Mouse (Mus musculus) ovary, postnatal 36 days (tissue): ENCODE measurements around the gene Car4.

Experiments used
- DNase-seq: peaks from one replicate; pipeline ENCODE4 v3.0.0; 2022; ENCODE audit warnings: low spot score, mixed read lengths

The Car4 gene

GRCm38 (mm10) chr11:84958271-84958630 is 665 bp downstream of the Car4 start:
- DNase-seq, result no peak

- no peak for DNase-seq
Observed at GRCm38 (mm10) chr11:84959181-84959580, 1.6 kb downstream of the Car4 start.

- DNase-seq, result peak; percentile 14
Observed at GRCm38 (mm10) chr11:84959701-84960181, 2.2 kb downstream of the Car4 start.

DNA sequence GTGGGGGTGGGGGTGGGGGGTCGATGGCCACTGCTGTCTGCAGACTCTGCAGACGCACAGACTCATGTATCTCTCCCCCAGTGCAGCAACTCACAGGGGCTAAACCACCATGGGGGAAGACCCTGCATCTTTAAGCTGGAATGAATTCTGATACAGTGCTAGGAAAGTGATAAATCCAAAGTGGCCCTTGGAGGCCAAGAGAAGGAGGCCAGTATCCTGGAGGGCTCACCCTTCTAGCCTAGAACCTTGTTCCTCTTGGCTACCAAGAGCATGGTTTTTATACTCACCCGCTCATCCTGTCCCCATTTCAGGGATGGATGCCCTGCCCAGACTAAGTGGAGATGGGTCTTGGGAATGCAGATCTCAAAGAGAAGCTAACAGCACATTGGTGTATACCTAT is 2.7 kb downstream of the Car4 start:
- no peak for DNase-seq

GRCm38 (mm10) chr11:84960780-84961179 is 3.2 kb downstream of the Car4 start:
- no peak for DNase-seq

DNA sequence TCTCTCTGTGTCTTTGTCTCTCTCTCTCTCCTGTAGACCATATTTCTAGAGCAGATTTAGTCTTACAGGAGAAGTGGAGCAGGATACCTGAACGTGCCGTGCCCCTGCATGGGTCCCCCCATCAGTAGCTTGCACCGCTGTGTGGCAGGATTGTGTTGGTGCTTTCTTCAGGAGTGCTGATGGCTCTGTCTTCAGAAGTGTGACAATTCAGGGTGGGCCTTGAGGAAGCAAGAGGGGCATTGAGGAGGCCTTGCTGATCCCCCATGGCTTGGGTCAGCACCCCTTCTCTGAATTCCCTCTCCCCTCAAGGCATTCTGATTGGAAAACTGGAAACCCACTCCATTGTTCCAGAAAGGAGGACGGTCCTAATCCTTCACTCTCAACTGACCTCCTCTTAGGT is 4.0 kb downstream of the Car4 start:
- DNase-seq, result no peak

DNA sequence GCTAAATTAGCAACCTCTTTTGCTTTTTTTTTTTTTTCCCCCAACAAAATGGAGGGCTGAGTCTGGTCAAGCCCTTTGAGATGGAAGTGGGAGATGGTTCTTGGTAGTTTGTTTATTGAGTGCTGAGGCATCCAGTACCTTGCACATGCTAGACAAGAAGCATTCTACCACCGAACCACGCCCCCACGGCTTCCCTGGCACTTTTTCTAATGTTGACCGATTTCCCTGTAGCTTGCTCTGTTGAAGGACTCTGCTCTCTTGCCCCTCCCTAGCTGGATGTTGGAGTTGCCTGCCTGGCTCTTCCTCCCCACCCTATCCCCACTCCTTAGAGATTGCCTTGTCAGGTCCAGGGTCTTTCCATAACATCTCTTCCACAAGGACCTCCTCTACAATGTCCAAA is 5.0 kb downstream of the Car4 start:
- no peak for DNase-seq

GRCm38 (mm10) chr11:84963556-84963955 is 6.0 kb downstream of the Car4 start:
- no peak for DNase-seq

DNA sequence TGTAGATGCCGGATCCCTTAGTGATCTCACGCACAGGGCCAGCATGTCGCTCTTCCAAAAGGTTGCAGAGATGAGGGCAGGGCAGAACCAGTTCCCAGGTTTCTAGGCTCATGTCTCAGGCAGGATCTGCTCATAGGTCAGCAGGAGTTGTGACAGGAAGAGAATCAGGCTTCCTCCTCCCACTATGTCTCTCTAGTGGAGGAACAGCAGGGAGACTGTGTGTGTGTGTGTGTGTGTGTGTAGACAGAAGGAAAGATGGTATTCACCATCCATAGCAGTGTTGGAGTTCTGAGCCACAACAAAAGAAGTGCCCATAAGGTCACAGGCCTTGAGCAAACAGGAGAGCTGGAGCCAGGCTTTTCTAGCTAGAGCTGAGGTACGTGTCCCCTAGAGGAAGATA is 9.1 kb downstream of the Car4 start:
- DNase-seq, result no peak

- DNase-seq, result no peak
Observed at GRCm38 (mm10) chr11:84967113-84967512, 9.5 kb downstream of the Car4 start.

GRCm38 (mm10) chr11:84968309-84968708 is 10.7 kb downstream of the Car4 start:
- DNase-seq, result no peak

GRCm38 (mm10) chr11:84968775-84969174 is 11.2 kb downstream of the Car4 start:
- peak; percentile 18 for DNase-seq

DNA sequence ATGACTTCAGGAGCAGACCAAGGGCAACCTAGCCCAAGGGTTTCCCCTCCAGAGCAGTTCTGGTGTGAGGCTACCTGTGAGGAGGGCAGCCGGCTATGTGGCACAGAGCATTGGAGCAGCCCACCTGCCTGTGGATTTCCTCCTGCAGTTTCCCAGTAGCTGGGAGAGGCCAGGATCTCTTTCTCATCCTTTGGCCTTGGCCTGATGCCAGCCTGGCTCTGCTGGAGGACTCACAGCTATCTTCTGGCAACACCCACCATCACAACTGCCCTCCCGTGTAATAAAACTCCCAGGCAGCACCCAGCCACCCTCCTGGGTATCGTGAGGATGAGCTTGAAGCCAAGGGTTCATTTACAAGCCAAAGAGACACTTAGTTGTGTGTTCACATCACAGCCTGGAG is 14.5 kb downstream of the Car4 start:
- DNase-seq, result peak; percentile 69

DNA sequence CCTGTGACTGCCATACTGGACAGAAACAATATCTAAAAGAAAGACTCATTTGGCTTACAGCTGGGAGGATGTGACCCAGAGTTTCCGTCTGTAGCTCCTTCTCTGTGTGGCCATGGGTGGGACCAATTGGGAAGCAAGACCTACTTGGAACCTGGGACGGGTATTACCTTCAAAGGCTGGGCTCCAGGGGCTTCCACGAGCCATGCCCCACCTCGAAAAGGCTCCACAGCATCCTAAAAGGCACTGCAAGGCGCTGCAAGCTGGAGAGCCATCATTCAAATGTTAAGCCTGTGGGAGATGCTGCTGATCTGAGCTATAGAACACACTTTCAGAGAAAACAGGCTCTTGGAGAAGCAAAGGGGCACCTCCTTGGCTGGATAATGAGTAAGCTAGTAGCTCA is 16.1 kb downstream of the Car4 start:
- DNase-seq, result no peak

DNA sequence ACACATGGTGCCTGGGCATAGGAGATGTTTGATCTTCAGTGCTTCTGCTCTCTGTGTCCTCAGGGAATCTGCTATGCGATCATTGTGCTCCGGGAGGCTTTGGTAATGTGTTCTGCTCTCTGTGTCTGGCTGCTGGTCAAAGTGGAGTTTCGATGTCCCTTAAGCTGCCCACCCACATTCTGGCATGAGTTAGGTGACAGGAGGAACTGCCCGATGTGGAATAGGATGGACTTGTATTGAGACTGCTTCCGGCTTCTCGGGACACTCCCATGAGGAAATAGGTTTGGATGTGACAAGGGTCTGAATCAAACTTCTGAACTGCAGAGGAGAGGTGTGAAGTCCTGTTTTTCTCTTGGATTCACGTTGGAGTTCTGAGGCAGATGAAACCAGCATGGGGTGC is 17.0 kb downstream of the Car4 start:
- no peak for DNase-seq

DNA sequence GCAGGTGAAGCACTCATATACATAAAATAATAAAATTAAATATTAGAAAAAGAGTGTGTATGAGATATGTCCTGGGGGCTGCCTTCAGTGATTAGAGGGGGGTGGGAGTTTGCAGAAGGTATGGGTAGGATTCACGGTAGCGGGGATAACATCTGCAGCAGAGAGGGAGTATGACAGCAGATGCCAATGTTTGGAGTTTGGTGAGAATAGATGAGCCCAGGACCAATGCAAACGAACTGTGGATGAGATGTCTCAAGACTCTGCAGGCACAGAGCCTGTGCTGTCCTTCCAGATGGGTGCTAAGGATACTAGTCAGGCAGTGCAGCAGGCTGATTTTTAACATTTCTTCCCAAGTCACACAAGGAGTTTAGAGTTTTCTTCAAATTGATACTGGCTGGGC is 19.1 kb downstream of the Car4 start:
- DNase-seq, result no peak

GRCm38 (mm10) chr11:84977385-84977952 is 19.9 kb downstream of the Car4 start:
- DNase-seq, result no peak

DNA sequence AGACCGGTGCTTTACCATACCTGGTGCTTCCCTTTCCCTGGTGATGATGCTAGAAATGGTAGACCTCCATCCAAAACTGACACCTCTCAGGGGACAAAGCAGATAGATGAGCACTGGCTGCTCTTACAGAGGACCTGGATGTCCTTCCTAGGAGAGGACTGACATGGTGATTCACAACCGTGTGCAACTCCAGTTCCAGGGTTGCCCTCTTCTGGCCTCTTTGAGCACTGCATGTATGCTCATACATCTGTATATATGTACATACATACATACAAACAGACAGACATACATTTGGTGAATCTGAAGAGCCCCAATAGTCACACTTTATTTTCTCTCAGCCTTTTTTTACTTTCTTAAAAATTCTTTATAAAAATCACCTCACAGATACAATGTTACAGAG is 20.5 kb downstream of the Car4 start:
- DNase-seq, result no peak

DNA sequence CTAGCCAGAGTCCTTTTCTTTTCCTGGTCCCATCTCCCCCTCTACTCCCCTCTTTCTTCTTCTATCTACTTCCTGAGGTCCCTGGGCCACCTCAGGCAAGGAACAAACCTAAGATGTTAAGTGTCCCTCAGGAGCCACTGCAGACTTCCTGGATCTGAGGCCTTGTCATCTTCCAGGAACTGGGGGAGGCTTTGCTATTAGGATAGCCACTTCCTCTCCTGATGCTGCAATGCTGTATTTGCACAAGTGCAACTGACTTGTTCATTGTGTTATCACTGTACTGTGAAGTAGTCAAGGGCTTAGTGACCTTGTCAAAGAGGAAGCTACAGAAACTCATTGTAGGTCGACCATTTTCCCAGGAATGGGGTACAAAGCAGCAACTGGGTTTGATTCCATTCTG is 21.8 kb downstream of the Car4 start:
- DNase-seq, result no peak

- DNase-seq, result no peak
Observed at GRCm38 (mm10) chr11:84980697-84981096, 23.1 kb downstream of the Car4 start.

DNA sequence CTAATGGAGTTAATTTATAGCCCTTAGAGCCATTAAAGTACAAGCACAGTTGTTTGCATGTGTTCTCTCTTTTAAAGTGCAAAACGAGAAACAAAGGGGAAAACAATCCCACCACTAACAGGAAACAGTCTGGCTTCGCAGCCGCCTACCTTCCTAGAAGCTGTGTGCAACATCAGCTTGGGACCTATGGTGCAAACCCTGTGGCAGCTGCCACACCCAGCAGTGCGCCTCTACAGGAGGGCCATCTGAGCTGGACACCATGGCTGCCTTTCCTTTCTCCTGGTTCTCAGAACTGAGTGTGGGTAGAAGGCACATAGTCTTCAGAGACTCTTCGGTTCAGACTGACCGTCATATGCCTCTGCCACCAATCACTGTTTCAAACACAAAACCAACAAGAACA is 27.8 kb downstream of the Car4 start:
- no peak for DNase-seq

- DNase-seq, result no peak
Observed at GRCm38 (mm10) chr11:84988341-84988919, 30.8 kb downstream of the Car4 start.

GRCm38 (mm10) chr11:84992996-84993395 is 35.4 kb downstream of the Car4 start:
- no peak for DNase-seq

DNA sequence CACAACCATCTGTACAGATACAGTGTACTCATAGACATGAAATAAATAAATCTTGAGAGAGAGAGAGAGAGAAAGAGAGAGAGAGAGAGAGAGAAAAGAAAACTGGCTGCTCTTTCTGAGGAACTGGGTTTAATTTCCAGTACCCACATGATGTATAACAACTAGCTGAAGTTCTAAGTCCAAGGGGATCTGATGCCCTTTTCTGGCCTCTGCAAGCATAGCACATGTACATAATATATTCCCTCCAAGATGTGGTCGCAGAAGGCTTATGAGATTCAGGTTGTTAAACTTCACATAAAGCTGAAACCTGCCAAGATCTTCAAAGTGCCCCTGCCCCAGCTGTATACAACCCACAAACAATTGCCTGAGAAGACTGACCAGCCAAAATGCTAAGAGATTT is 37.7 kb downstream of the Car4 start:
- no peak for DNase-seq
